In the genomic region with DNA sequence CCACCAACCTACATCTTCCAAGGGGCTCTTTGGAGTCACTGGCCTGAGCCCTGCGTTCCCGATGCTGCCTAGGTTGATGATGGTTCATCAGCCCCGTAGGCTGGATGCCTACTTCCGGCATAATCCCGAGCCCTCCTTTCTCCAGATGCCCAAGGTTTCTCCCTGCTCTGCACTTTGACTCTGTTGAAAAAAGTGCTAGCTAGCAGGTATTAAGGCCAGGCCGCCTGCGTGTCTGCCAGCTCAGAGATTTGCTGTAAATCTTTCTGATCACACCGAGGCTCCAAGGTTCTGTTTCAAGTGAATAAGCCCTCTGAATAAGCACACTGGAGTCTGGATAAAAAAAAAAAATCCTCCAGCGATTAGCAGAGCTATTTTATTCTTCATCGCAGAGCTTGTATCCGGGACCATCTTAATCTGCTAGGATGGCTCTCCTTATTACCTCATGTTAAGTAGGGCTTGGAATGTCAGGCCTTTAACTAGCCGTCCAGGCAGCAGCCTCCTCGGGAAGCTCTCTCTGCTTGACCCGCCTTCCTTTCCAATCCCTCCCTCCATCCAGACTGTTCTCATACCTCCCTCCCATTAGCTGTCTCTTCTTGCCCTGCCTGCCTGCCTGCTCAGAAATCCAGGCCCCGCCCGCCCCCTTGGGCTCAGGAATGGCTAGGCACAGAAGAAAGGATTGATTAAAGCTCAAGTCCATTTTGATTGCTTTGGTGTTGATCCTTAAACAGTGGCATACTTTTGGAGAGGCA, we compare ENCODE assay signal across 9 mouse cellular contexts. TPM values are rescaled to one million over a fixed set of nuclear protein-coding genes. Genes with fewer than 3 reads are reported as not detected.
DNase-seq lines count a peak whose midpoint lies in the region; ATAC-seq lines count a peak whose summit lies in the region.
"Had no signal": no experiment of that assay in that cellular context is flagged by ENCODE, and none has a peak within 500 bp of the region (broad histone marks: within the 10 kb centered on the region; RNA-seq: fewer than 3 reads in every experiment).

No protein-coding gene starts in this region.

- ATAC-seq in intestine, embryonic 15.5 days = 0 out of 2 replicates have a peak, but pooled peaks have one; percentile 21
- ATAC-seq in midbrain, embryonic 15.5 days (replicated peaks) = no peak

- 63% methylated on average over 16 of the region's 16 CpGs for WGBS in intestine, embryonic 15.5 days
- WGBS in midbrain, embryonic 15.5 days = 22% methylated on average over 16 of the region's 16 CpGs

- peaks cover 45% of the 10 kb centered on the region for H3K4me1 ChIP-seq in intestine, embryonic 15.5 days (replicated peaks)
- H3K4me1 ChIP-seq in midbrain, embryonic 15.5 days = peaks cover 64% of the 10 kb centered on the region

- no peak overlapping the region for H3K27ac ChIP-seq in intestine, embryonic 15.5 days
- peak overlapping the region; percentile 73 for H3K27ac ChIP-seq in midbrain, embryonic 15.5 days

- H3K9me3 ChIP-seq in intestine, embryonic 15.5 days = no peaks in the 10 kb centered on the region
- no peaks in the 10 kb centered on the region for H3K9me3 ChIP-seq in midbrain, embryonic 15.5 days

- no peak overlapping the region for H3K4me3 ChIP-seq in intestine, embryonic 15.5 days (replicated peaks)
- H3K4me3 ChIP-seq in midbrain, embryonic 15.5 days = no peak overlapping the region

- H3K36me3 ChIP-seq in intestine, embryonic 15.5 days = peaks cover 50% of the 10 kb centered on the region
- H3K36me3 ChIP-seq in midbrain, embryonic 15.5 days (replicated peaks) = peaks cover 16% of the 10 kb centered on the region

- H3K9ac ChIP-seq in intestine, embryonic 15.5 days = peak overlapping the region; percentile 15; the same call in 1 of the 2 replicates
- no peak overlapping the region for H3K9ac ChIP-seq in midbrain, embryonic 15.5 days

- peak; percentile 45 to 49 for DNase-seq in cerebellum, postnatal 10 days
- DNase-seq in cerebellum, postnatal 4 days (ENCODE audit: low spot score in 2 of 2) = no peak
- peak; percentile 57 for DNase-seq in embryo, embryonic 11 days
- no peak for DNase-seq in cerebellum, adult 9-11 months
- DNase-seq in heart, adult 8-10 months (ENCODE audit: low spot score) = no peak
- DNase-seq in lung, postnatal 10 days = no peak
- DNase-seq: lung, postnatal 36 days had no signal

- no peak overlapping the region for H3K4me2 ChIP-seq in intestine, embryonic 15.5 days (replicated peaks)
- no peak overlapping the region for H3K4me2 ChIP-seq in midbrain, embryonic 15.5 days

- no peaks in the 10 kb centered on the region for H3K27me3 ChIP-seq in intestine, embryonic 15.5 days (replicated peaks)
- no peaks in the 10 kb centered on the region for H3K27me3 ChIP-seq in midbrain, embryonic 15.5 days (replicated peaks)

RNA-seq across cellular contexts. Expression of a gene that starts 31.9 kb away (rescaled TPM):
- polyA plus RNA-seq in intestine, embryonic 15.5 days (2015; fragmentation: Nextera tagmentation; extraction: Ambion mirVana) = 18.6 and 20.3 TPM in 2 replicates
- 34.9 and 39.1 TPM in 2 replicates for polyA plus RNA-seq in midbrain, embryonic 15.5 days (2015; fragmentation: Nextera tagmentation; extraction: Ambion mirVana)
- total RNA-seq in heart, adult 8-10 months (2022) = 10 to 100 TPM in 3 of 4 experiments, 1 to 10 TPM in 1; 9.7 to 16.2 (median 14.0) TPM

Comparison
In these comparisons a context has a peak if more than half of its experiments do, and no peak if none do; other contexts are left out.
1. DNase-seq: peak in cerebellum, postnatal 10 days (2 of 2) and embryo, embryonic 11 days (single experiment); none in cerebellum, postnatal 4 days (0 of 2), cerebellum, adult 9-11 months (single experiment), heart, adult 8-10 months (single experiment) and lung, postnatal 10 days (single experiment).